In the genomic region with DNA sequence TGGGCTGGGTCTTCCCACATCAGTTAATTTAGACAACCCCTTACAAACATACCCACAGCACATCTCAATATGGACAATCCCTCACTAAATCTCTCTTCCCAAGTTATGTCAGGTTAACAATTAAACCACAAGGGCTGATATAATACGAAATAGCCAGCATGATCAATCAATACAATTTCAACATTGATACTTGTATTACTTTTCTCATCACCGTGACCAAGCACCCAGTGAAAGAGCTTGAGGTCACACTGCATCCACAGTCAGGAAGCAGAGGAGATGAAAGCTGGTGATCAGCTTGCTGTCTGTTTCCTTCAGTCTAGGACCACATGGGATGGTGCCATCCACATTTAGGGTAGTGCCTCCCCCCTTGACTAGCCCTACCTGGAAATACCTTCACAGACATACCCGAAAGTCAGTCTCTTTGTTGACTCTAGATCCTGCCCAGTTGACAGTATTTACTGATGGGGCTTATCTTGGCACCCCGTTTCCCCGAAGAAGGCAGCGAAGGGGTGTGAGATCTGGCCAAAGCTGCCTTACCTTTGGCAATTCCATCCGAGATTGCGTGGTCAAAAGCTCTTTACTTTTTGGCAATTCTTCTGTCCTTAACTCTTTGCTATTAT, we compare ENCODE assay signal across 20 mouse cellular contexts. TPM values are rescaled to one million over a fixed set of nuclear protein-coding genes. Genes with fewer than 3 reads are reported as not detected.
DNase-seq lines count a peak whose midpoint lies in the region; ATAC-seq and TF ChIP-seq lines count a peak whose summit lies in the region.
"Had no signal": no experiment of that assay in that cellular context is flagged by ENCODE, and none has a peak within 500 bp of the region (broad histone marks: within the 10 kb centered on the region; RNA-seq: fewer than 3 reads in every experiment).

No protein-coding gene starts in this region.

- H3K27ac ChIP-seq in liver, adult 2 months (replicated peaks; ENCODE audit: insufficient read depth, low read depth, low read length), result peak overlapping the region; percentile 95
- H3K27ac ChIP-seq in liver, postnatal 0 days (ENCODE audit: low read depth), result no peak overlapping the region

- ATAC-seq in liver, postnatal 0 days, result no peak
- ATAC-seq: activated CD4-positive, CD25-positive, alpha-beta regulatory T cell, adult 4 months; CD4-positive, CD25-positive, alpha-beta regulatory T cell, adult 4 months; Patski had no signal

- H3K79me2 ChIP-seq in liver, adult 2 months (ENCODE audit: control insufficient read depth, insufficient read depth, low read length), result no peaks in the 10 kb centered on the region

- no peak for TF ChIP-seq POLR2A in liver, adult 2 months (IDR thresholded peaks at IDR 0.05; ENCODE audit: extremely low read depth, insufficient read depth, low read length)

- no peaks in the 10 kb centered on the region for H3K9me3 ChIP-seq in liver, postnatal 0 days (ENCODE audit: low read length)
- H3K9me3 ChIP-seq: G1E had no signal

- H3K4me1 ChIP-seq in liver, adult 2 months (ENCODE audit: control insufficient read depth, insufficient read depth, low read length), result peaks cover 18% of the 10 kb centered on the region
- H3K4me1 ChIP-seq in liver, postnatal 0 days (ENCODE audit: insufficient read depth), result peaks cover 4% of the 10 kb centered on the region; the same call in 1 of the 2 replicates

- TF ChIP-seq EP300 in liver, postnatal 0 days (IDR thresholded peaks at IDR 0.05; ENCODE audit: low read depth), result no peak

- no peaks in the 10 kb centered on the region for H3K36me3 ChIP-seq in liver, adult 2 months (ENCODE audit: control insufficient read depth, insufficient read depth, low read length)
- no peaks in the 10 kb centered on the region for H3K36me3 ChIP-seq in liver, postnatal 0 days (replicated peaks; ENCODE audit: insufficient read depth, low read length)
- H3K36me3 ChIP-seq: G1E had no signal

- 13% methylated on average over 8 of the region's 8 CpGs for WGBS in liver, adult 2 months
- 56% methylated on average over 8 of the region's 8 CpGs for WGBS in liver, postnatal 0 days (ENCODE audit: insufficient replicate concordance)

- H3K4me2 ChIP-seq in liver, postnatal 0 days (ENCODE audit: low read depth, low read length), result no peak overlapping the region

- TF ChIP-seq CTCF in liver, adult 2 months (IDR thresholded peaks at IDR 0.05; ENCODE audit: low read depth, low read length), result no peak
- no peak for TF ChIP-seq CTCF in liver, postnatal 0 days (IDR thresholded peaks at IDR 0.05; ENCODE audit: low read depth)

- H3K4me3 ChIP-seq in liver, adult 2 months (ENCODE audit: insufficient read depth, low read depth, low read length), result no peak overlapping the region
- no peak overlapping the region for H3K4me3 ChIP-seq in liver, postnatal 0 days (ENCODE audit: low read depth, low read length)

- H3K27me3 ChIP-seq in liver, adult 2 months (ENCODE audit: control insufficient read depth, insufficient read depth, low read length), result no peaks in the 10 kb centered on the region
- H3K27me3 ChIP-seq in liver, postnatal 0 days (ENCODE audit: insufficient read depth, low read length), result no peaks in the 10 kb centered on the region

- peak; percentile 95 for DNase-seq in liver, adult 2 months (ENCODE audit: extremely low read depth, low read depth, low spot score)
- DNase-seq in liver, postnatal 0 days, result no peak
- DNase-seq: adrenal gland, adult 2 months; adrenal gland, adult 8-10 months; adrenal gland, postnatal 10 days; adrenal gland, postnatal 14 days; adrenal gland, postnatal 25 days; adrenal gland, postnatal 36 days; B cell, adult 2 months; cerebellum, adult 11 months; cerebellum, adult 11-12 months; cerebellum, adult 18-20 months; cerebellum, adult 2 months had no signal

- 0 out of 2 replicates have a peak overlapping the region, but pooled peaks have one; percentile 4 for H3K9ac ChIP-seq in liver, adult 2 months (ENCODE audit: low read depth, low read length)
- no peak overlapping the region for H3K9ac ChIP-seq in liver, postnatal 0 days (replicated peaks)

RNA-seq across cellular contexts. Expression of a gene that starts 12.1 kb away (rescaled TPM):
- 162 and 179 TPM in 2 replicates for total RNA-seq in liver, adult 2 months (2014; rRNA removed)
- polyA plus RNA-seq in liver, adult 2 months (2012; rRNA removed), result 398 and 612 TPM in 2 replicates
- 12.6 and 14.8 TPM in 2 replicates for polyA plus RNA-seq in liver, postnatal 0 days (2015; fragmentation: Nextera tagmentation; extraction: Ambion mirVana)
- total RNA-seq: CH12.LX, MEL had no signal
- polyA plus RNA-seq: activated CD4-positive, CD25-positive, alpha-beta regulatory T cell, adult 4 months; CD4-positive, CD25-positive, alpha-beta regulatory T cell, adult 4 months; G1E had no signal

RNA-seq across cellular contexts. Expression of a gene that starts 51.6 kb away (rescaled TPM):
- 0.27 and 0.28 TPM in 2 replicates for total RNA-seq in liver, adult 2 months (2014; rRNA removed)
- 0.77 and 0.84 TPM in 2 replicates for polyA plus RNA-seq in liver, adult 2 months (2012; rRNA removed)
- 0.14 and 0.17 TPM in 2 replicates for polyA plus RNA-seq in liver, postnatal 0 days (2015; fragmentation: Nextera tagmentation; extraction: Ambion mirVana)
- total RNA-seq: CH12.LX, G1E had no signal
- polyA plus RNA-seq: activated CD4-positive, CD25-positive, alpha-beta regulatory T cell, adult 4 months; C2C12; CD4-positive, CD25-positive, alpha-beta regulatory T cell, adult 4 months; G1E had no signal

Comparison
In these comparisons a context has a peak if more than half of its experiments do, and no peak if none do; other contexts are left out.
1. RNA of a gene that starts 12.1 kb away (polyA plus RNA-seq): 398 to 612 TPM in liver, adult 2 months; 12.6 to 14.8 TPM in liver, postnatal 0 days; every median in the first group is over 10 times any median in the second.